Mouse (Mus musculus) kidney, adult 2 months (tissue): ENCODE data around the gene Fam126b. TPM values are rescaled to one million over a fixed set of nuclear protein-coding genes. Genes with fewer than 3 reads are reported as not detected.
"Not testable (repeated sequence)": the region's sequence is repeated elsewhere in the genome, so short reads cannot be mapped to it uniquely, and the experiment has no call there.

Experiments
- DNase-seq: peaks from one replicate; pipeline ENCODE4 v3.0.0; 2021
- H3K27ac ChIP-seq: fragments of 200-500 bp; 2 replicates; pipeline ENCODE4 v1.5.1; 2012; ENCODE audit warnings: low read depth, low read length, control low read depth, inconsistent platforms; ENCODE audit not compliant: insufficient read depth
- H3K27me3 ChIP-seq: fragments of 200-500 bp; replicated peaks from 2 replicates; pipeline ENCODE4 v1.6.1; 2012; ENCODE audit warnings: mild to moderate bottlenecking, moderate library complexity, low read length, inconsistent platforms; ENCODE audit not compliant: control insufficient read depth, insufficient read depth
- H3K36me3 ChIP-seq: fragments of 200-500 bp; 2 replicates; pipeline ENCODE4 v1.6.1; 2012; ENCODE audit warnings: mild to moderate bottlenecking, moderate library complexity, low read length, inconsistent platforms; ENCODE audit not compliant: control insufficient read depth, insufficient read depth
- H3K4me1 ChIP-seq: fragments of 200-500 bp; 2 replicates; pipeline ENCODE4 v1.6.1; 2011; ENCODE audit warnings: low read length; ENCODE audit not compliant: control insufficient read depth, insufficient read depth
- H3K4me3 ChIP-seq: fragments of 200-500 bp; 2 replicates; pipeline ENCODE4 v1.5.1; 2011; ENCODE audit warnings: mild to moderate bottlenecking, low read depth, low read length, control low read depth; ENCODE audit not compliant: insufficient read depth
- CTCF ChIP-seq: fragments of 200-500 bp; conservative IDR thresholded peaks from 2 replicates; pipeline ENCODE4 v1.5.1; 2011; ENCODE audit warnings: low read depth, mild to moderate bottlenecking, control low read depth, low read length, moderate library complexity, mixed read lengths; ENCODE audit not compliant: insufficient read depth, insufficient read length
- POLR2A ChIP-seq: fragments of 200-500 bp; IDR thresholded peaks from one replicate; pipeline ENCODE4 v1.6.1; 2011; ENCODE audit warnings: low read depth, low read length, control low read depth
- WGBS: fragments of 180-500 bp; shearing (Covaris S2); methylation state at CpG from one replicate; pipeline ENCODE4 v1.1.7; 2018; 5-methylcytosine and 5-hydroxymethylcytosine counted together
- polyA plus RNA-seq: library from polyadenylated mRNA; depleted of rRNA; stranded (reverse); fragments of >200 nt; gene quantifications from 2 replicates; pipeline ENCODE4 v1.2.3, GENCODE M21; 2012

The Fam126b gene
- polyA plus RNA-seq, 1 experiment = 5.3 TPM

GRCm38 (mm10) chr1:58616176-58616575, 30.1 kb upstream of the Fam126b start:
- H3K27me3 ChIP-seq = no peaks in the 10 kb centered on the region
- H3K27ac ChIP-seq = no peak overlapping the region
- H3K4me3 ChIP-seq = no peak overlapping the region
- WGBS = 81% methylated on average over 3 of the region's 3 CpGs
- no peak for DNase-seq
- H3K36me3 ChIP-seq = no peaks in the 10 kb centered on the region
- TF ChIP-seq POLR2A = no peak
- no peak for TF ChIP-seq CTCF
- H3K4me1 ChIP-seq = peaks cover 10% of the 10 kb centered on the region; the same call in 1 of the 2 replicates

- 78% methylated on average over 4 of the region's 4 CpGs for WGBS
- no peak for DNase-seq
Observed at GRCm38 (mm10) chr1:58615146-58615545, 29.0 kb upstream of the Fam126b start.

GRCm38 (mm10) chr1:58614424-58614823, 28.3 kb upstream of the Fam126b start:
- peak; percentile 93 for DNase-seq
- Histone ChIP-seq H3K4me1 (peaks cover 13% of the 10 kb centered on the region; the same call in 1 of the 2 replicates), H3K27ac (peak overlapping the region; percentile 78), H3K36me3 (no peaks in the 10 kb centered on the region), H3K27me3 (no peaks in the 10 kb centered on the region), H3K4me3 (no peak overlapping the region)
- WGBS = 40% methylated on average over 3 of the region's 3 CpGs
- TF ChIP-seq POLR2A (no peak), CTCF (no peak)

More at GRCm38 (mm10) chr1:58615146-58615545, 29.0 kb upstream of the Fam126b start:
- H3K36me3 ChIP-seq = no peaks in the 10 kb centered on the region
- TF ChIP-seq CTCF (no peak), POLR2A (no peak)
- H3K4me1 ChIP-seq = peaks cover 13% of the 10 kb centered on the region; the same call in 1 of the 2 replicates
- H3K27ac ChIP-seq = peak overlapping the region; percentile 78; the same call in 1 of the 2 replicates
- no peak overlapping the region for H3K4me3 ChIP-seq
- H3K27me3 ChIP-seq = no peaks in the 10 kb centered on the region

GRCm38 (mm10) chr1:58613786-58614185, 27.7 kb upstream of the Fam126b start:
- WGBS = 82% methylated on average over 6 of the region's 6 CpGs
- Histone ChIP-seq H3K27ac (no peak overlapping the region), H3K36me3 (no peaks in the 10 kb centered on the region), H3K4me1 (peaks cover 15% of the 10 kb centered on the region; the same call in 1 of the 2 replicates), H3K27me3 (no peaks in the 10 kb centered on the region), H3K4me3 (no peak overlapping the region)
- TF ChIP-seq POLR2A (no peak), CTCF (no peak)
- peak; percentile 42 for DNase-seq

GRCm38 (mm10) chr1:58610611-58611010, 24.5 kb upstream of the Fam126b start:
- H3K4me3 ChIP-seq = no peak overlapping the region
- H3K27ac ChIP-seq = peak overlapping the region; percentile 98
- no peak for TF ChIP-seq CTCF
- TF ChIP-seq POLR2A = no peak
- H3K36me3 ChIP-seq = no peaks in the 10 kb centered on the region
- H3K27me3 ChIP-seq = no peaks in the 10 kb centered on the region
- WGBS = 18% methylated on average over 1 of the region's 1 CpGs
- H3K4me1 ChIP-seq = peaks cover 13% of the 10 kb centered on the region; the same call in 1 of the 2 replicates
- DNase-seq = peak; percentile 75

- Histone ChIP-seq H3K4me3 (no peak overlapping the region), H3K27ac (peak overlapping the region; percentile 98), H3K4me1 (peaks cover 11% of the 10 kb centered on the region; the same call in 1 of the 2 replicates), H3K27me3 (no peaks in the 10 kb centered on the region), H3K36me3 (no peaks in the 10 kb centered on the region)
- 63% methylated on average over 1 of the region's 1 CpGs for WGBS
- TF ChIP-seq CTCF (no peak), POLR2A (no peak)
- DNase-seq = peak; percentile 68
Observed at GRCm38 (mm10) chr1:58610166-58610565, 24.0 kb upstream of the Fam126b start.

GRCm38 (mm10) chr1:58609591-58609990, 23.5 kb upstream of the Fam126b start:
- peak; percentile 72 for DNase-seq
- not testable (repeated sequence) for H3K36me3 ChIP-seq, H3K4me1 ChIP-seq, H3K27me3 ChIP-seq, H3K4me3 ChIP-seq
- 48% methylated on average over 5 of the region's 5 CpGs for WGBS
- peak overlapping the region; percentile 89 for H3K27ac ChIP-seq

GRCm38 (mm10) chr1:58603738-58604137, 17.6 kb upstream of the Fam126b start:
- no peaks in the 10 kb centered on the region for H3K27me3 ChIP-seq
- WGBS = 60% methylated on average over 4 of the region's 4 CpGs
- no peaks in the 10 kb centered on the region for H3K4me1 ChIP-seq
- TF ChIP-seq CTCF (no peak), POLR2A (no peak)
- H3K36me3 ChIP-seq = no peaks in the 10 kb centered on the region
- no peak overlapping the region for H3K27ac ChIP-seq
- peak; percentile 32 for DNase-seq
- no peak overlapping the region for H3K4me3 ChIP-seq
